Mouse (Mus musculus): ENCODE results near the gene Mucl3. TPM values are rescaled to one million over a fixed set of nuclear protein-coding genes. Genes with fewer than 3 reads are reported as not detected.

Gene Mucl3
- polyA plus RNA-seq, 1 experiment from 2014 or later: not detected

DNA sequence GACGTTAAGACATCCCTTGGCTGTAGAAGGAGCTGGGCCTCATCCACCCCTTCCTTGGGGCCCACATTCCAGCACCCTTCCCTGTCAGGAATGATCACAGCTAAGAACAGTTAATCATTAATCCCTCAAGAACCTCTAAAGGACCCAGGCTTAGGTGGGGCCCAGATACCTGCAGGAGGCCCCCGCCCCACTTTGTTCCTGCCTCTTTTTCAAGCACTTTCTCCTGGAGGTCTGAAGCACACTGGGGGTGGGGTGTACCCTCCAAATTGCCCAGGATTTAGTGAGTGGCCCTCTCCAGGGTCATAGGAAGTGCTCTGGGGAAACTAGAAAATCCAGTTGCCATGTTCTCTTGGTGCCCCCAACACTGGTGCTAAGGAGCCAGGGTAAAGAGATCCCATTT is 5.9 kb upstream of the Mucl3 start:
- Histone ChIP-seq H3K27me3 (replicated peaks; ENCODE audit: control insufficient read depth, insufficient read depth, low read length) (no peaks in the 10 kb centered on the region), H3K4me2 (ENCODE audit: low read length) (no peak overlapping the region), H3K9me3 (replicated peaks; ENCODE audit: control insufficient read depth, low read length) (no peaks in the 10 kb centered on the region), H3K4me1 (ENCODE audit: control insufficient read depth, insufficient read depth, low read length) (no peaks in the 10 kb centered on the region), H3K36me3 (ENCODE audit: control insufficient read depth, insufficient read depth, low read length) (no peaks in the 10 kb centered on the region), H3K4me3 (ENCODE audit: low read depth, low read length) (no peak overlapping the region), H3K27ac (ENCODE audit: low read depth, low read length) (no peak overlapping the region), H3K9ac (ENCODE audit: low read length) (no peak overlapping the region)
- 69% methylated on average over 2 of the region's 2 CpGs for WGBS
- no peak for ATAC-seq
- DNase-seq (ENCODE audit: low spot score): no peak

GRCm38 (mm10) chr17:35639352-35639751 is 4.1 kb downstream of the Mucl3 start:
- ATAC-seq (no peak), DNase-seq (ENCODE audit: low spot score) (no peak)
- no peak overlapping the region for H3K9ac ChIP-seq (ENCODE audit: low read length)
- H3K36me3 ChIP-seq (ENCODE audit: control insufficient read depth, insufficient read depth, low read length): no peaks in the 10 kb centered on the region
- H3K27ac ChIP-seq (ENCODE audit: low read depth, low read length): no peak overlapping the region
- peaks cover 3% of the 10 kb centered on the region; the same call in 1 of the 2 replicates for H3K4me1 ChIP-seq (ENCODE audit: control insufficient read depth, insufficient read depth, low read length)
- H3K4me3 ChIP-seq (ENCODE audit: low read depth, low read length): no peak overlapping the region
- H3K9me3 ChIP-seq (replicated peaks; ENCODE audit: control insufficient read depth, low read length): no peaks in the 10 kb centered on the region
- H3K4me2 ChIP-seq (ENCODE audit: low read length): no peak overlapping the region
- no peaks in the 10 kb centered on the region for H3K27me3 ChIP-seq (replicated peaks; ENCODE audit: control insufficient read depth, insufficient read depth, low read length)
- WGBS: 85% methylated on average over 6 of the region's 6 CpGs

DNA sequence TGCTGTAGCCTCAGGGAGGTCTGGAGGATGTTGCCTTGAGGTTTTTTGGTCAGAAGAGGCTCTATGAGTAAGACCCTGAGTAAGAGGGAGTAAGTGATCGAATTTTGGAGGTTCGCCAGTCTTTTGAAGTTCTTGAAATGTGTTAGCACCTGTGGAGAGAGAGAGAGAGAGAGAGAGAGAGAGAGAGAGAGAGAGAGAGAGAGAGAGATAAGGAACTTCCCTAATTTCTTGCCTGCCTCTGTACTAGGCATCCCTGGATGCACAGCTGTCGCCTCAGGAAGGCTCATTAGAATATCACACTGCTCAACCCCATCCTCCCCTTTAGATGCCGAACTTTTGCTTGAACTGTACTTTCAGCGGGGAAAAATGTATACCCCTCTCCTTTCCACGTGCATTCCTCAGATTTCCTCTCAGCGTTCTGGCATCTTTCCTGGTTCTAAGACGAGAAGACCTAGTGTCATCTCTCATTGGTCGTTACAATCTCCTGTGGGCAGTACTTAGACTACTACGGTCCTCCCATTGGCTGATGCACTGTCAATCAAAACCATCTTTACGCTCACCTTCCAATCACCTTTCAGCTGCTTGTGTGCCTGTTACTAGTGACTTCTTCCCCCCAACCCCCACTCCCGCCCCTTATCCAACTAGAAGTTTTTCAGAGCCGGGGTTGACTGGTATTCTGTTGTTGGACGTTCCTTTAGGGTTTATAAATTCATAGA is 4.9 kb downstream of the Mucl3 start:
- no peak overlapping the region for H3K9ac ChIP-seq (ENCODE audit: low read length)
- DNase-seq (ENCODE audit: low spot score) (peak; percentile 78), ATAC-seq (peak; percentile 77; the same call in 1 of the 2 replicates)
- WGBS: 31% methylated on average over 14 of the region's 14 CpGs
- H3K4me3 ChIP-seq (ENCODE audit: low read depth, low read length): no peak overlapping the region
- no peaks in the 10 kb centered on the region for H3K9me3 ChIP-seq (replicated peaks; ENCODE audit: control insufficient read depth, low read length)
- no peaks in the 10 kb centered on the region for H3K36me3 ChIP-seq (ENCODE audit: control insufficient read depth, insufficient read depth, low read length)
- H3K27ac ChIP-seq (ENCODE audit: low read depth, low read length): no peak overlapping the region
- no peaks in the 10 kb centered on the region for H3K27me3 ChIP-seq (replicated peaks; ENCODE audit: control insufficient read depth, insufficient read depth, low read length)
- no peak overlapping the region for H3K4me2 ChIP-seq (ENCODE audit: low read length)
- peaks cover 3% of the 10 kb centered on the region; the same call in 1 of the 2 replicates for H3K4me1 ChIP-seq (ENCODE audit: control insufficient read depth, insufficient read depth, low read length)

GRCm38 (mm10) chr17:35636363-35636762 is 7.1 kb downstream of the Mucl3 start:
- Histone ChIP-seq H3K9ac (ENCODE audit: low read length) (no peak overlapping the region), H3K27me3 (replicated peaks; ENCODE audit: control insufficient read depth, insufficient read depth, low read length) (no peaks in the 10 kb centered on the region), H3K4me1 (ENCODE audit: control insufficient read depth, insufficient read depth, low read length) (peaks cover 3% of the 10 kb centered on the region; the same call in 1 of the 2 replicates), H3K4me3 (ENCODE audit: low read depth, low read length) (no peak overlapping the region), H3K36me3 (ENCODE audit: control insufficient read depth, insufficient read depth, low read length) (no peaks in the 10 kb centered on the region), H3K27ac (ENCODE audit: low read depth, low read length) (no peak overlapping the region), H3K9me3 (replicated peaks; ENCODE audit: control insufficient read depth, low read length) (no peaks in the 10 kb centered on the region), H3K4me2 (ENCODE audit: low read length) (no peak overlapping the region)
- 37% methylated on average over 5 of the region's 5 CpGs for WGBS
- no peak for ATAC-seq
- peak; percentile 29 for DNase-seq (ENCODE audit: low spot score)

GRCm38 (mm10) chr17:35635699-35636111 is 7.8 kb downstream of the Mucl3 start:
- H3K9me3 ChIP-seq (replicated peaks; ENCODE audit: control insufficient read depth, low read length): no peaks in the 10 kb centered on the region
- peak overlapping the region; percentile 51 for H3K9ac ChIP-seq (ENCODE audit: low read length)
- no peaks in the 10 kb centered on the region for H3K27me3 ChIP-seq (replicated peaks; ENCODE audit: control insufficient read depth, insufficient read depth, low read length)
- H3K4me1 ChIP-seq (ENCODE audit: control insufficient read depth, insufficient read depth, low read length): peaks cover 3% of the 10 kb centered on the region; the same call in 1 of the 2 replicates
- 0% methylated on average over 15 of the region's 15 CpGs for WGBS
- H3K27ac ChIP-seq (ENCODE audit: low read depth, low read length): no peak overlapping the region
- ATAC-seq: peak; percentile 79
- H3K4me3 ChIP-seq (ENCODE audit: low read depth, low read length): peak overlapping the region; percentile 30
- peak; percentile 87 for DNase-seq (ENCODE audit: low spot score)
- H3K4me2 ChIP-seq (ENCODE audit: low read length): peak overlapping the region; percentile 56
- no peaks in the 10 kb centered on the region for H3K36me3 ChIP-seq (ENCODE audit: control insufficient read depth, insufficient read depth, low read length)

- Histone ChIP-seq H3K27ac (ENCODE audit: low read depth, low read length) (no peak overlapping the region), H3K4me1 (ENCODE audit: control insufficient read depth, insufficient read depth, low read length) (peaks cover 3% of the 10 kb centered on the region; the same call in 1 of the 2 replicates), H3K4me2 (ENCODE audit: low read length) (no peak overlapping the region), H3K36me3 (ENCODE audit: control insufficient read depth, insufficient read depth, low read length) (no peaks in the 10 kb centered on the region), H3K27me3 (replicated peaks; ENCODE audit: control insufficient read depth, insufficient read depth, low read length) (no peaks in the 10 kb centered on the region), H3K4me3 (ENCODE audit: low read depth, low read length) (no peak overlapping the region), H3K9me3 (replicated peaks; ENCODE audit: control insufficient read depth, low read length) (no peaks in the 10 kb centered on the region), H3K9ac (ENCODE audit: low read length) (no peak overlapping the region)
- ATAC-seq: no peak
- DNase-seq (ENCODE audit: low spot score): peak; percentile 4
- WGBS: 83% methylated on average over 3 of the region's 3 CpGs
Measured at GRCm38 (mm10) chr17:35635202-35635601, 8.3 kb downstream of the Mucl3 start.

DNA sequence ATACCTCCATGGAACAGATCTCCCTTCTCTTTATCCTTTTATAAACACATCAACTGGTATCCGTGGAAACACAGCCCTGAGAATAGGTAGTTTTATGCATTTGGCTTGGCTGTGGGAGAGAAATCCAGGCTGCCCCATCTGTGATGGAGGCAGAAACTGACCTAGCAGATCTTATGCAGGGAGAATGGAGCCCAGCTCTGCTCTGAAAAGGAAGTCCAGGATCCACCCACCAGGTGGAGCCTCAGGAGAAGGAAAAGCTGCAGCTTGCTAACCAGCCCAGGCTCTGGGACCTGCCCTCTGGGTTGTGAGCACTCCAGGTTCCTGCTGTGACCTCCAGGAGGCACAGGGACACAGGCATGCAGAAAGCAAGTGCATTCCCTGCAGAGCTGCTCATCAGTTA is 9.5 kb downstream of the Mucl3 start:
- peak; percentile 33 for DNase-seq (ENCODE audit: low spot score)
- H3K27ac ChIP-seq (ENCODE audit: low read depth, low read length): no peak overlapping the region
- 3% methylated on average over 1 of the region's 1 CpGs for WGBS

DNA sequence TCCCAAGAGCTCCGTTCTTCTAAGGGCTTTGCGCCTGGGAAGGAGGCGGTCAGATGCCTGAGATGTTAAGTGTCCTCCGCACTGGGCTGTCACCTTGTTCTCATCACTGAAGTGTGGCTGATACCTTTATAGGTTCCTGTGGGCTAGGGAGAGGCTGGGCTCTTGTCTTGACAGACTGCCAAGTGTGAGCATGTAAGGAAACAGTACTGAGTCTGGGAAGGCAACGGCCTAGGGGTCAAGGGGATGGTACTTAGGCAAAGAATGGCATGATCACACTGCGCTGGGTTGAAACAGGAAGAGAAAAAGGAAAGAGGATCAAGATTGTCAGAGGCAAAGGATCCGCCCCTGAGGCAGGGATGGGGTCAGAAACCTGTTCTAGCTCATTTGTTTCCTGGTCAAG is 17.0 kb downstream of the Mucl3 start, which contains the start of gene Gm9573:
Gm9573 (minus strand) TSS at position 101 of the 400 bp plus-strand sequence.
- Histone ChIP-seq H3K9ac (ENCODE audit: low read length) (no peak within 1 kb of the TSS), H3K27ac (ENCODE audit: low read depth, low read length) (no peak within 1 kb of the TSS), H3K36me3 (ENCODE audit: control insufficient read depth, insufficient read depth, low read length) (no peaks in the 10 kb centered on the region), H3K4me3 (ENCODE audit: low read depth, low read length) (no peak within 1 kb of the TSS), H3K9me3 (replicated peaks; ENCODE audit: control insufficient read depth, low read length) (no peaks in the 10 kb centered on the region), H3K27me3 (replicated peaks; ENCODE audit: control insufficient read depth, insufficient read depth, low read length) (no peaks in the 10 kb centered on the region), H3K4me2 (ENCODE audit: low read length) (no peak within 1 kb of the TSS), H3K4me1 (ENCODE audit: control insufficient read depth, insufficient read depth, low read length) (no peaks in the 10 kb centered on the region)
- no peak for DNase-seq (ENCODE audit: low spot score)
- 92% methylated on average over 7 of the region's 7 CpGs for WGBS
- ATAC-seq: no peak

More for the DNA sequence above, 9.5 kb downstream of the Mucl3 start:
- Histone ChIP-seq H3K9ac (ENCODE audit: low read length) (no peak overlapping the region), H3K4me2 (ENCODE audit: low read length) (no peak overlapping the region), H3K4me1 (ENCODE audit: control insufficient read depth, insufficient read depth, low read length) (peaks cover 3% of the 10 kb centered on the region; the same call in 1 of the 2 replicates), H3K27me3 (replicated peaks; ENCODE audit: control insufficient read depth, insufficient read depth, low read length) (no peaks in the 10 kb centered on the region), H3K9me3 (replicated peaks; ENCODE audit: control insufficient read depth, low read length) (no peaks in the 10 kb centered on the region), H3K36me3 (ENCODE audit: control insufficient read depth, insufficient read depth, low read length) (no peaks in the 10 kb centered on the region), H3K4me3 (ENCODE audit: low read depth, low read length) (no peak overlapping the region)
- no peak for ATAC-seq

DNA sequence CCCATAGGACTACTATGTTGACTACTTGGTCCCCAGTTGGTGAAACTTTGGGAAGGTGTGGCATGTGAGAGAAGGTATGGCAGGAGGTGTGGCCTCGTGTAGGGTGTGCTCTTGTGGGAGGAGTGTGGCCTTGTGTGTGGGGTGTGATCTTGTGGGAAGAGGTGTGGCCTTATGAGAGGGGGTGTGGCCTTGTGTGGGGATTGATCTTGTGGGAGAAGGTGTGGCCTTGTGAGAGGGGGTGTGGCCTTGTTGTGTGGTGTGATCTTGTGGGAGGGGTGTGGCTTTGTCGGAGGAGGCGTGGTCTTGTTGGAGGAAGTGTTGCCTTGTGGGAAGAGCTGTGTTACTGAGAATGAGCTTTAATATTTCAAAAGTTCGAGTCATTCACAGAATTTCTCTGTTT is 26.4 kb downstream of the Mucl3 start:
- no peak overlapping the region for H3K27ac ChIP-seq (ENCODE audit: low read depth, low read length)
- H3K9me3 ChIP-seq (replicated peaks; ENCODE audit: control insufficient read depth, low read length): no peaks in the 10 kb centered on the region
- H3K9ac ChIP-seq (ENCODE audit: low read length): no peak overlapping the region
- DNase-seq (ENCODE audit: low spot score) (no peak), ATAC-seq (no peak)
- no peaks in the 10 kb centered on the region for H3K27me3 ChIP-seq (replicated peaks; ENCODE audit: control insufficient read depth, insufficient read depth, low read length)
- no peaks in the 10 kb centered on the region for H3K4me1 ChIP-seq (ENCODE audit: control insufficient read depth, insufficient read depth, low read length)
- no peak overlapping the region for H3K4me3 ChIP-seq (ENCODE audit: low read depth, low read length)
- 79% methylated on average over 4 of the region's 4 CpGs for WGBS
- no peaks in the 10 kb centered on the region for H3K36me3 ChIP-seq (ENCODE audit: control insufficient read depth, insufficient read depth, low read length)
- no peak overlapping the region for H3K4me2 ChIP-seq (ENCODE audit: low read length)

All from forebrain, embryonic 14.5 days (tissue).